Mouse (Mus musculus): ENCODE measurements around the gene Myh7b. TPM values are rescaled to one million over a fixed set of nuclear protein-coding genes. Genes with fewer than 3 reads are reported as not detected.

Myh7b gene
- total and polyA plus RNA-seq, 3 experiments: 0.51 TPM; not detected in 2

DNA sequence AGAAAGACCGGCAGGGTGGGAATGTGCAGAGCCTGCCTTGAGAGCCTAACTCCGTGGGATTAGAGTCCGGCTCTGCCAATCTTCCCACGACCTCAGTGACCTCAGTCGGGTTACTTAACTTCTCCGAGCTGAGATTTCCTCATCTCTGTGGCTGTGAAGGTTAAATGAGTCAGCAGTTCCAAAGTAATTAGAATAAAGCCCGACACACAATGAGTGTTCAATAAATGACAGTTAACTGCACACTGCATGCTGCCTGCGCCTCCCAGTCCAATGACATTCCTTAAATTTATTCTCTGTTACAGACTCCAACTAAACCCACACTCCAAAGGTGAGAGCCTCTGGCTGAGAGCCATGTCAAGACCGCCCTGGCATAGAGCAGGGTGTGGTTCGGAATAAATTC, 25.5 kb upstream of the Myh7b start:
- H3K4me3 ChIP-seq (replicated peaks in 1 of 3; ENCODE audit: low read depth in 2 of 3, low read length in 2 of 3, poor library complexity in 1 of 3): no peak overlapping the region
- DNase-seq (ENCODE audit: extremely low read depth): no peak
- peaks cover 0 to 33% of the 10 kb centered on the region in 2 experiments for H3K36me3 ChIP-seq (replicated peaks in 1 of 2; ENCODE audit: control insufficient read depth in 1 of 2, insufficient read depth in 1 of 2, low read length in 1 of 2)
- in situ Hi-C loops (cut with MboI; ENCODE audit: low pct_ligation_motif_present, low pct_unique_long_range_greater_than_20kb, low sequenced_read_pairs) (loop anchor here (5.0 kb wide), 1 partner anchor 37 kb away; no protein-coding TSS in a partner anchor), dilution Hi-C loops (cut with MboI; ENCODE audit: extremely low pct_ligation_motif_present, extremely low pct_unique_long_range_greater_than_20kb, low sequenced_read_pairs) (no loop called here)
- H3K27me3 ChIP-seq (replicated peaks): no peaks in the 10 kb centered on the region
- no peak overlapping the region for H3K27ac ChIP-seq (ENCODE audit: insufficient read depth, low read depth)
- H3K9me3 ChIP-seq (replicated peaks; ENCODE audit: low read length): no peaks in the 10 kb centered on the region
- TF ChIP-seq MYC (IDR thresholded peaks at IDR 0.05; ENCODE audit: low read depth, low read length): no peak
- no peak overlapping the region for H3K4me2 ChIP-seq (ENCODE audit: insufficient read depth, low read depth, poor library complexity, severe bottlenecking)
- H3K4me1 ChIP-seq (ENCODE audit: control insufficient read depth in 1 of 2, insufficient read depth in 2 of 2): no peaks in the 10 kb centered on the region
- H3K79me2 ChIP-seq (replicated peaks; ENCODE audit: control insufficient read depth, extremely low read depth, insufficient read depth, poor library complexity, severe bottlenecking): no peaks in the 10 kb centered on the region
- no peak overlapping the region for H3K9ac ChIP-seq (ENCODE audit: insufficient read depth, low read depth)

DNA sequence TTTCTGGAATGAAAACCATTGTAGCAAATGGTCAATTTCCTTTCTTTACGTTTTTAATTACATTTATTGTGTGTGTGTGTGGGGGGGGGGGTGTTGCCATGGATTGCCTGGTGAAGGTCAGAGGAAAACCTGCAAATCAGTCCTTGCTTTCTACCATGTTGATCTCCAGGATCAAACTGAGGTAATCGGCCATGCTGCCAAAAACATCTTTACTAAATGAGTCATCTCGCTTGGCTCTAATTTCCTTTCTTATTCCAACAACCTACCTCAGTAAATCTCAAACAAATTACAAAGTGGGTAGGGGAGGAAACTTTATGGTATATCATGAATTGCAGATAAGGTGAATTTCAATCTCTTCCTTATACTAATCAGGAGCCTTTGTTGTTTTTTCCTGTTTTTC, 22.9 kb upstream of the Myh7b start:
- Histone ChIP-seq H3K27me3 (replicated peaks) (no peaks in the 10 kb centered on the region), H3K4me1 (ENCODE audit: control insufficient read depth in 1 of 2, insufficient read depth in 2 of 2) (peaks cover 7 to 11% of the 10 kb centered on the region in 2 experiments), H3K36me3 (replicated peaks in 1 of 2; ENCODE audit: control insufficient read depth in 1 of 2, insufficient read depth in 1 of 2, low read length in 1 of 2) (peaks cover 0 to 22% of the 10 kb centered on the region in 2 experiments), H3K9me3 (replicated peaks; ENCODE audit: low read length) (no peaks in the 10 kb centered on the region), H3K27ac (ENCODE audit: insufficient read depth, low read depth) (no peak overlapping the region), H3K9ac (ENCODE audit: insufficient read depth, low read depth) (no peak overlapping the region), H3K4me3 (replicated peaks in 1 of 3; ENCODE audit: low read depth in 2 of 3, low read length in 2 of 3, poor library complexity in 1 of 3) (no peak overlapping the region), H3K4me2 (ENCODE audit: insufficient read depth, low read depth, poor library complexity, severe bottlenecking) (no peak overlapping the region), H3K79me2 (replicated peaks; ENCODE audit: control insufficient read depth, extremely low read depth, insufficient read depth, poor library complexity, severe bottlenecking) (no peaks in the 10 kb centered on the region)
- dilution Hi-C loops (cut with MboI; ENCODE audit: extremely low pct_ligation_motif_present, extremely low pct_unique_long_range_greater_than_20kb, low sequenced_read_pairs): no loop called here
- in situ Hi-C loops (cut with MboI; ENCODE audit: low pct_ligation_motif_present, low pct_unique_long_range_greater_than_20kb, low sequenced_read_pairs): loop anchor here (5.0 kb wide), 1 partner anchor 34 kb away; no protein-coding TSS in a partner anchor
- no peak for DNase-seq (ENCODE audit: extremely low read depth)
- TF ChIP-seq USF1 (IDR thresholded peaks at IDR 0.05; ENCODE audit: low read depth, low read length) (no peak), TBP (conservative IDR thresholded peaks at IDR 0.05; ENCODE audit: low read depth, low read length) (no peak), SMC3 (IDR thresholded peaks at IDR 0.05; ENCODE audit: low read depth, low read length) (no peak), POLR2AphosphoS2 (IDR thresholded peaks at IDR 0.05; ENCODE audit: low read depth, low read length) (no peak), JUN (IDR thresholded peaks at IDR 0.05; ENCODE audit: insufficient read depth, low read depth, low read length) (no peak)

DNA sequence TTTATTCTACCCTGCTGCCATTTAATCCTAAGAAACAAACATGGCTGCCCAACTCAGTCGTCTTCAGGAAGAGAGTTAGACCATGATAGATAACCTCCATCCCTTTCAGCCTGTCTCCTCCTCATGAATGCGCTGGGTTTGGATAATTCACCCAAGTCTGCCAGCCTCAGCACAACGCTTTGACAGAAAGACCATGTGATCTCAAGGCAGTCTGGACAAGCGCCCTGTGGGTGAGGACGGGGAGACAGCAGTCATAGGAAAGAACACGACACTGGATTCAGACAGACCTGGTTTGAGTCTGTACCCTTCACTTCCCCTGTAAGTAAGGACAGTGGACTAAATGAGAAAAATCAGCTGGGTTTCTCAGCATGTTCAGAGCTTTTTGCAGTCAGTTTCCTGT, 21.5 kb upstream of the Myh7b start:
- Histone ChIP-seq H3K9ac (ENCODE audit: insufficient read depth, low read depth) (no peak overlapping the region), H3K27me3 (replicated peaks) (peaks cover 5% of the 10 kb centered on the region), H3K79me2 (replicated peaks; ENCODE audit: control insufficient read depth, extremely low read depth, insufficient read depth, poor library complexity, severe bottlenecking) (no peaks in the 10 kb centered on the region), H3K27ac (ENCODE audit: insufficient read depth, low read depth) (no peak overlapping the region), H3K9me3 (replicated peaks; ENCODE audit: low read length) (no peaks in the 10 kb centered on the region), H3K4me1 (ENCODE audit: control insufficient read depth in 1 of 2, insufficient read depth in 2 of 2) (peaks cover 8 to 13% of the 10 kb centered on the region in 2 experiments), H3K36me3 (replicated peaks in 1 of 2; ENCODE audit: control insufficient read depth in 1 of 2, insufficient read depth in 1 of 2, low read length in 1 of 2) (peaks cover 0 to 22% of the 10 kb centered on the region in 2 experiments), H3K4me3 (replicated peaks in 1 of 3; ENCODE audit: low read depth in 2 of 3, low read length in 2 of 3, poor library complexity in 1 of 3) (no peak overlapping the region), H3K4me2 (ENCODE audit: insufficient read depth, low read depth, poor library complexity, severe bottlenecking) (no peak overlapping the region)
- in situ Hi-C loops (cut with MboI; ENCODE audit: low pct_ligation_motif_present, low pct_unique_long_range_greater_than_20kb, low sequenced_read_pairs): loop anchor here (5.0 kb wide), 1 partner anchor 33 kb away; no protein-coding TSS in a partner anchor
- dilution Hi-C loops (cut with MboI; ENCODE audit: extremely low pct_ligation_motif_present, extremely low pct_unique_long_range_greater_than_20kb, low sequenced_read_pairs): no loop called here
- no peak for TF ChIP-seq ZMIZ1 (IDR thresholded peaks at IDR 0.05; ENCODE audit: low read depth, low read length)
- no peak for TF ChIP-seq PAX5 (IDR thresholded peaks at IDR 0.05; ENCODE audit: low read length)
- no peak for TF ChIP-seq MEF2A (IDR thresholded peaks at IDR 0.05; ENCODE audit: borderline replicate concordance, low read depth, low read length)
- no peak for TF ChIP-seq CHD1 (IDR thresholded peaks at IDR 0.05; ENCODE audit: low read depth, low read length)
- no peak for TF ChIP-seq HCFC1 (IDR thresholded peaks at IDR 0.05; ENCODE audit: low read depth, low read length)
- no peak for TF ChIP-seq CTCF (conservative IDR thresholded peaks at IDR 0.05 in 1 of 2, IDR thresholded peaks at IDR 0.05 in 1 of 2; ENCODE audit: low read depth in 2 of 2, low read length in 2 of 2)
- no peak for TF ChIP-seq RCOR1 (conservative IDR thresholded peaks at IDR 0.05; ENCODE audit: low read depth, low read length)
- no peak for TF ChIP-seq SMC3 (IDR thresholded peaks at IDR 0.05; ENCODE audit: low read depth, low read length)
- TF ChIP-seq EP300 (IDR thresholded peaks at IDR 0.05; ENCODE audit: low read length): no peak
- DNase-seq (ENCODE audit: extremely low read depth): no peak

Measured in CH12.LX (cell line).